Mouse (Mus musculus) liver, embryonic 14.5 days (tissue): ENCODE measurements around the gene Apba2. TPM values are rescaled to one million over a fixed set of nuclear protein-coding genes. Genes with fewer than 3 reads are reported as not detected.

Source experiments
- ATAC-seq: fragments of 200-750 bp; cut with Nextera tagmentation; 2 replicates; pipeline ENCODE4 v1.8.0; 2017; ENCODE audit warnings: moderate number of reproducible peaks, mild to moderate bottlenecking, moderate library complexity; ENCODE audit not compliant: insufficient read depth
- DNase-seq, 3 experiments: peaks; one replicate each; pipeline ENCODE4 v3.0.0-alpha.2; 2012 to 2013; ENCODE audit warnings: low read depth in 3 of 3, low spot score in 3 of 3
- H3K27ac ChIP-seq: fragments of 300-500 bp; sonication (generic); 2 replicates; pipeline ENCODE4 v1.5.1; 2014; ENCODE audit warnings: moderate library complexity, mild to moderate bottlenecking, control low read depth, inconsistent platforms
- H3K27me3 ChIP-seq: fragments of 300-500 bp; sonication (generic); 2 replicates; pipeline ENCODE4 v1.6.1; 2014; ENCODE audit warnings: mild to moderate bottlenecking, low read length, moderate library complexity; ENCODE audit not compliant: control insufficient read depth, insufficient read depth
- H3K36me3 ChIP-seq: fragments of 300-500 bp; sonication (generic); replicated peaks from 2 replicates; pipeline ENCODE4 v1.6.1; 2014; ENCODE audit warnings: low read depth; ENCODE audit not compliant: control insufficient read depth, insufficient read depth
- H3K4me1 ChIP-seq, 2 experiments: fragments of 200-500 bp in 1 of 2; fragments of 300-500 bp in 1 of 2; sonication (generic) in 1 of 2; replicated peaks; 2 replicates each; pipeline ENCODE4 v1.6.1; 2012 to 2014; ENCODE audit warnings: antibody characterized with exemption in 1 of 2, inconsistent platforms in 1 of 2, low read length in 1 of 2; ENCODE audit not compliant: control insufficient read depth in 2 of 2, insufficient read depth in 2 of 2
- H3K4me2 ChIP-seq: fragments of 300-500 bp; sonication (generic); 2 replicates; pipeline ENCODE4 v1.6.1; 2014; ENCODE audit warnings: low read depth, mild to moderate bottlenecking, control low read depth, moderate library complexity
- H3K4me3 ChIP-seq, 2 experiments: fragments of 200-500 bp in 1 of 2; fragments of 300-500 bp in 1 of 2; sonication (generic) in 1 of 2; 2 replicates each; pipeline ENCODE4 v1.5.1; 2012 to 2014; ENCODE audit warnings: low read depth in 2 of 2, low read length in 2 of 2, mild to moderate bottlenecking in 2 of 2, control low read depth in 1 of 2, inconsistent platforms in 1 of 2, moderate library complexity in 1 of 2; ENCODE audit not compliant: insufficient read depth in 1 of 2
- H3K9ac ChIP-seq: fragments of 300-500 bp; sonication (generic); replicated peaks from 2 replicates; pipeline ENCODE4 v1.6.1; 2014; ENCODE audit warnings: mild to moderate bottlenecking, control low read depth, moderate library complexity
- H3K9me3 ChIP-seq: fragments of 300-500 bp; sonication (generic); 2 replicates; pipeline ENCODE4 v1.6.1; 2016; ENCODE audit warnings: low read length, mixed read lengths; ENCODE audit not compliant: control insufficient read depth
- CTCF ChIP-seq: IDR thresholded peaks from 2 replicates; pipeline ENCODE4 v1.5.1; 2016; ENCODE audit warnings: antibody characterized with exemption, low read depth, control low read depth
- EP300 ChIP-seq: IDR thresholded peaks from 2 replicates; pipeline ENCODE4 v1.6.1; 2016; ENCODE audit warnings: antibody characterized with exemption, low read depth
- WGBS: fragments of 180-500 bp; shearing (Covaris S2); extraction: QIAGEN DNeasy Blood & Tissue Kit; methylation state at CpG from one replicate; pipeline ENCODE4 v1.1.7; 2014; ENCODE audit not compliant: insufficient replicate concordance; 5-methylcytosine and 5-hydroxymethylcytosine counted together
- polyA plus RNA-seq, 2 experiments: library from polyadenylated mRNA; depleted of rRNA in 1 of 2; stranded (reverse) in 1 of 2; unstranded in 1 of 2; fragments of >200 nt; fragmentation: Nextera tagmentation in 1 of 2; extraction: Ambion mirVana in 1 of 2; gene quantifications; 2 replicates each; pipeline versions ENCODE4 v1.2.1 to v1.2.3; 2012 to 2014

Apba2 gene
- polyA plus RNA-seq, 2 experiments = 0.02 TPM; not detected in 1

DNA sequence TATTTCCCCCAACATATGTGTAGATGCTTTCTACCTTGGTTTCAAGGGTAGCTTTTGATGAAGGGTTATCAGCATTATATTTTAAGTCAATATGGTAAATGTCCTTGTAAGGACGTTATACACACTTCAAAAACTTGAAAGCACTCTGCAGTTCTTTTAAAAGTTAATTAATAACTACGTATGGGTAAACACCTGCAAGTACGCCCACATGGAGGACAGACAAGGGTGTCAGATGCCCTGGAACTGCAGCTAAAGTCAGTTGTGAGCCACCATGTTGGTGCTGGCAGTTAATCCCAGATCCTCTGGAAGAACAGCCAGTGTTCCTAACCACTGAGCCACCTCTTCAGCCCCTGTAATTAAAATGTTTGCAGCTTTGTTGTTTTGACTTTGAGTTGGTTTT, 144.0 kb downstream of the Apba2 start:
- ATAC-seq (no peak), DNase-seq (no peak)

DNA sequence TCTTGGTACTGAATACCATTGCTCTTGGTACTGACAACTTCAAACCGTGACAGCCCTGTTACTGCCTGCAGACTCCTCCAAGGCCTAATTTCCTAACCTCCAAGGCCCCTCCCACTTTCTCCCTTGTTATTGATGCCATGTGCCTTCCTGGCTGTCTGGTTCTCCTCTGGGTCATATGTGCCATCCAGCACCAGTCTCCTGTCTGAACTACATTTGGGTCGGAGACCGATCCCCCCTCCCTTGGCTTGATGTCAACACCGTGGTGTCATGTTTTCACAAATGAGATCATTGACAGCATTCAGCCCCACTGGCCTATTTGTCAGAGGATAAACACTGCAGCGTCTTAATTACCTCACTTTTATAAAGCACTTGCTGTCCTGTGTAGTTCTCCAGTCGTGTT, 144.5 kb downstream of the Apba2 start:
- H3K27me3 ChIP-seq = no peaks in the 10 kb centered on the region
- H3K9ac ChIP-seq = no peak overlapping the region
- no peaks in the 10 kb centered on the region for H3K9me3 ChIP-seq
- H3K4me2 ChIP-seq = no peak overlapping the region
- H3K4me3 ChIP-seq = no peak overlapping the region
- H3K27ac ChIP-seq = no peak overlapping the region
- 0 out of 4 replicates have a peak, but pooled peaks cover 0 to 2% of the 10 kb centered on the region in 2 experiments for H3K4me1 ChIP-seq
- 62% methylated on average over 6 of the region's 6 CpGs for WGBS
- H3K36me3 ChIP-seq = no peaks in the 10 kb centered on the region
- DNase-seq (no peak), ATAC-seq (no peak)
- TF ChIP-seq EP300 (no peak), CTCF (no peak)

More for the DNA sequence above, 144.0 kb downstream of the Apba2 start:
- TF ChIP-seq EP300 (no peak), CTCF (no peak)
- Histone ChIP-seq H3K4me2 (no peak overlapping the region), H3K9me3 (no peaks in the 10 kb centered on the region), H3K4me1 (0 out of 4 replicates have a peak, but pooled peaks cover 0 to 2% of the 10 kb centered on the region in 2 experiments), H3K9ac (no peak overlapping the region), H3K36me3 (no peaks in the 10 kb centered on the region), H3K4me3 (no peak overlapping the region), H3K27me3 (no peaks in the 10 kb centered on the region), H3K27ac (no peak overlapping the region)
- 48% methylated on average over 3 of the region's 3 CpGs for WGBS

DNA sequence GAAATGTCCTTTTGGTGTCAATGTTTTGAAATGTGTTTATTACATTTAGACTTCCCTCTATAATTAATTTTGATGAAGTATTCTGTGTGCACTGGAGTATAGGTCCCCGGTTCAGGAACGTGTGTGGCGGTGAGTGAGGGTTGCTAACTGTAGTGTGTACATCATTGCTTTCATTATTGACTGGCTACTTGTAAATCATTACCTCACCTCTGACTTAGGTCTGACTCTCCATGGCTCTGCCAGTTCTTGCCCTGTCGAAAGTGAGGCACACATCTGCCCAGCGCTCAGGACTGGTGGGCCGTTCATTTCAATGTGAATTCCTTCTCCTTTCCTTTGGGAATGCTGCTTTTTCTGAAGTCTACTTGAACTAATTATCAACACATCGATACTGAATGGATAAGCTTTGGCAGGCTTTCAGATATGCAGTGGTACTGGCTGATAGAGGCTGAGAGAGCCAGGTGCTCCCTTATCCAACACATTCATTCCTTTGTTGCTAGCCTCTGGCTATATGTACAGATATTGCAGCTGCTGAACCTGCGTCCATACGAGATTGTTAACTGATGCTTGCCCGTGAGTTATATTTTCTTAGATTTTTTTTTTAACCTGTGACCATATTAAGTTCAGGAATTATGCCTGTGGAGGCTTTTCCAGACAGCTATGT, 147.6 kb downstream of the Apba2 start:
- WGBS = 58% methylated on average over 10 of the region's 10 CpGs
- H3K9ac ChIP-seq = no peak overlapping the region
- H3K27ac ChIP-seq = no peak overlapping the region
- no peaks in the 10 kb centered on the region for H3K36me3 ChIP-seq
- no peaks in the 10 kb centered on the region for H3K27me3 ChIP-seq
- 0 out of 4 replicates have a peak, but pooled peaks cover 0 to 2% of the 10 kb centered on the region in 2 experiments for H3K4me1 ChIP-seq
- ATAC-seq (no peak), DNase-seq (no peak)
- H3K9me3 ChIP-seq = no peaks in the 10 kb centered on the region
- no peak for TF ChIP-seq EP300
- TF ChIP-seq CTCF = no peak
- H3K4me2 ChIP-seq = no peak overlapping the region
- H3K4me3 ChIP-seq = no peak overlapping the region

DNA sequence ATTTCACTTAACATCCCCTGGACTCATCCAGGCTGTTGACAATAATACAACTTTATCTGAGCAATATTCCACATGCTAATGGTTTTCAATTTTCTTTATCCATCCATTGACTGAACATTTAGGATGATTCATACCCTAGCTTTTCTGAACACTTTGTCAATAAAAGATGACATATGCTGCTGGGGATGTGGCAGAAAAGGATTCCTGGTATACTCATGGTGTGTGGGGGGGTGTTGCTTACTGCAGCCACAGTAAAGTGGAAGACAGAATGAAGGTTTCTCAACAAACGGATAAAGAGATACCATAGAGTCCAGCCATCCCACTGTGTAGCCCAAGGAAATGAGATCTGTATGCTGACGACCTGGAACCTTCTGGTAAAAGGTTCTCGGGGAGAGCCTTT, 150.5 kb downstream of the Apba2 start:
- Histone ChIP-seq H3K4me3 (no peak overlapping the region), H3K36me3 (no peaks in the 10 kb centered on the region), H3K27ac (no peak overlapping the region), H3K9me3 (no peaks in the 10 kb centered on the region), H3K4me1 (no peaks in the 10 kb centered on the region), H3K27me3 (no peaks in the 10 kb centered on the region), H3K9ac (no peak overlapping the region), H3K4me2 (no peak overlapping the region)
- 48% methylated on average over 3 of the region's 3 CpGs for WGBS
- ATAC-seq = no peak
- no peak for TF ChIP-seq CTCF
- no peak for TF ChIP-seq EP300
- DNase-seq = no peak

DNA sequence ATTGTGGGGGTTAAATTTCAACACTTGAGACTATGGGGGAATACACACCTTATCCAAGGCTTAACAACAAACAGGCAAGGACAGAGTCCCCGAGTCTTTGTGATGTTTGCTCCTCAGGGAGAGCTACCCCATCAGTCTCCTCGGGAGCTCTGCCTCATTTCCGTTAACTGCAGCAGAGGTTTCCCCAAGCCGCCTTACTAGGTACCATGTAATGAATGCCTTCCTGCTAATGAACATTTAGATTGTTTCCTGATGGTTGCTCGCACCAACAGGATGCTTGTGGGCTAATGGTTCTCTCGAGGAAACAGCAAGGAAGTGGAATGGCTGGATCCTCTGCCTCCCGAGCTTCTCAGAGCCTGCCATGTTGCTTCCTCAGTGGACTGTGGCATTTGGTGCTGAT, 155.3 kb downstream of the Apba2 start:
- Histone ChIP-seq H3K27ac (no peak overlapping the region), H3K9ac (no peak overlapping the region), H3K4me1 (no peaks in the 10 kb centered on the region), H3K36me3 (no peaks in the 10 kb centered on the region), H3K4me3 (no peak overlapping the region), H3K9me3 (no peaks in the 10 kb centered on the region), H3K27me3 (no peaks in the 10 kb centered on the region), H3K4me2 (no peak overlapping the region)
- no peak for DNase-seq
- TF ChIP-seq CTCF (no peak), EP300 (no peak)
- ATAC-seq = no peak
- 23% methylated on average over 7 of the region's 7 CpGs for WGBS
